9 mouse cellular contexts compared by ENCODE assay signal in genomic region chr1:87270641-87271467, GRCm38 (mm10). TPM values are rescaled to one million over a fixed set of nuclear protein-coding genes. Genes with fewer than 3 reads are reported as not detected.
DNase-seq lines count a peak whose midpoint lies in the region; ATAC-seq and TF ChIP-seq lines count a peak whose summit lies in the region.
"Had no signal": no experiment of that assay in that cellular context is flagged by ENCODE, and none has a peak within 500 bp of the region (broad histone marks: within the 10 kb centered on the region; RNA-seq: fewer than 3 reads in every experiment).

No protein-coding gene starts in this region.

- ATAC-seq in lung, postnatal 0 days, result peak; percentile 35
- ATAC-seq in forebrain, embryonic 11.5 days (replicated peaks; ENCODE audit: low FRiP score), result peak; percentile 39; the same call in 1 of the 2 replicates
- no peak for ATAC-seq in midbrain, postnatal 0 days (ENCODE audit: low FRiP score)

- WGBS in lung, postnatal 0 days, result 19% methylated on average over 15 of the region's 20 CpGs
- WGBS in forebrain, embryonic 11.5 days, result 5% methylated on average over 18 of the region's 20 CpGs
- 19% methylated on average over 18 of the region's 20 CpGs for WGBS in midbrain, postnatal 0 days

- no peaks in the 10 kb centered on the region; the same call in 1 of the 2 replicates for H3K4me1 ChIP-seq in lung, postnatal 0 days (ENCODE audit: insufficient read depth, low read depth, low read length)
- H3K4me1 ChIP-seq in forebrain, embryonic 11.5 days (replicated peaks; ENCODE audit: control insufficient read depth, insufficient read depth, low read length), result no peaks in the 10 kb centered on the region; the same call in 1 of the 2 replicates
- 0 out of 2 replicates have a peak, but pooled peaks cover 7% of the 10 kb centered on the region for H3K4me1 ChIP-seq in midbrain, postnatal 0 days (ENCODE audit: insufficient read depth, low read length)

- H3K4me2 ChIP-seq in lung, postnatal 0 days (replicated peaks; ENCODE audit: low read depth, low read length), result no peak overlapping the region
- H3K4me2 ChIP-seq in forebrain, embryonic 11.5 days (ENCODE audit: low read depth, low read length, severe bottlenecking), result no peak overlapping the region
- no peak overlapping the region for H3K4me2 ChIP-seq in midbrain, postnatal 0 days (ENCODE audit: low read depth, low read length, poor library complexity, severe bottlenecking)

- H3K9me3 ChIP-seq in lung, postnatal 0 days (ENCODE audit: low read length), result no peaks in the 10 kb centered on the region
- no peaks in the 10 kb centered on the region for H3K9me3 ChIP-seq in forebrain, embryonic 11.5 days (ENCODE audit: control insufficient read depth, low read length)
- H3K9me3 ChIP-seq in midbrain, postnatal 0 days (ENCODE audit: low read length), result no peaks in the 10 kb centered on the region

- no peak overlapping the region for H3K4me3 ChIP-seq in lung, postnatal 0 days (ENCODE audit: low read depth, low read length)
- H3K4me3 ChIP-seq in forebrain, embryonic 11.5 days (ENCODE audit: low read depth, low read length), result no peak overlapping the region
- H3K4me3 ChIP-seq in midbrain, postnatal 0 days (ENCODE audit: low read depth, low read length), result no peak overlapping the region

- no peak for TF ChIP-seq EP300 in lung, postnatal 0 days (IDR thresholded peaks at IDR 0.05)

- H3K36me3 ChIP-seq in lung, postnatal 0 days (ENCODE audit: insufficient read depth, low read length), result no peaks in the 10 kb centered on the region
- no peaks in the 10 kb centered on the region for H3K36me3 ChIP-seq in forebrain, embryonic 11.5 days (ENCODE audit: control insufficient read depth, insufficient read depth, low read length)
- no peaks in the 10 kb centered on the region for H3K36me3 ChIP-seq in midbrain, postnatal 0 days (ENCODE audit: insufficient read depth, low read length)

- H3K9ac ChIP-seq in lung, postnatal 0 days (replicated peaks; ENCODE audit: low read depth), result no peak overlapping the region
- H3K9ac ChIP-seq in forebrain, embryonic 11.5 days (ENCODE audit: low read length), result no peak overlapping the region
- H3K9ac ChIP-seq in midbrain, postnatal 0 days (replicated peaks; ENCODE audit: low read length, poor library complexity, severe bottlenecking), result no peak overlapping the region

- intact Hi-C loops in heart, postnatal 36 days (cut with DNase I), result no loop called here

- peaks cover 3% of the 10 kb centered on the region for H3K27me3 ChIP-seq in lung, postnatal 0 days (replicated peaks; ENCODE audit: insufficient read depth, low read length)
- H3K27me3 ChIP-seq in forebrain, embryonic 11.5 days (ENCODE audit: control insufficient read depth, insufficient read depth, low read length), result peaks cover 12% of the 10 kb centered on the region
- H3K27me3 ChIP-seq in midbrain, postnatal 0 days (ENCODE audit: insufficient read depth, low read length), result peaks cover 9% of the 10 kb centered on the region

- no peak overlapping the region for H3K27ac ChIP-seq in lung, postnatal 0 days (ENCODE audit: low read length)
- H3K27ac ChIP-seq in forebrain, embryonic 11.5 days (ENCODE audit: low read depth, low read length), result no peak overlapping the region
- no peak overlapping the region; the same call in 1 of the 2 replicates for H3K27ac ChIP-seq in midbrain, postnatal 0 days (ENCODE audit: low read depth, low read length)

- no peak for TF ChIP-seq CTCF in lung, postnatal 0 days (IDR thresholded peaks at IDR 0.05)
- no peak for TF ChIP-seq CTCF in midbrain, postnatal 0 days (IDR thresholded peaks at IDR 0.05)

- DNase-seq in lung, postnatal 0 days (ENCODE audit: low spot score), result peak; percentile 20
- DNase-seq in lung, postnatal 36 days, result no peak
- DNase-seq in forebrain, embryonic 11.5 days (ENCODE audit: low spot score), result peak; percentile 58
- DNase-seq in heart, postnatal 36 days, result peak; percentile 18 to 29
- peak; percentile 41 for DNase-seq in midbrain, postnatal 0 days (ENCODE audit: low spot score)
- no peak for DNase-seq in urinary bladder, postnatal 14 days (ENCODE audit: low spot score)
- no peak for DNase-seq in thymus, postnatal 0 days (ENCODE audit: low spot score)
- no peak for DNase-seq in lung, postnatal 25 days (ENCODE audit: low spot score)

RNA-seq across cellular contexts. Expression of gene Efhd1, which starts 6.7 kb away (rescaled TPM):
- 0.24 and 0.69 TPM in 2 replicates for polyA plus RNA-seq in lung, postnatal 0 days (2015; fragmentation: Nextera tagmentation; extraction: Ambion mirVana)
- polyA plus RNA-seq in forebrain, embryonic 11.5 days (2014; fragmentation: Nextera tagmentation; extraction: Ambion mirVana), result 2.2 and 2.6 TPM in 2 replicates
- total RNA-seq in heart, postnatal 36 days (2021), result 1 to 10 TPM; 2.5 to 3.7 TPM
- 4.2 and 7.8 TPM in 2 replicates for total RNA-seq in midbrain, postnatal 0 days (2014; rRNA removed)
- 1.7 and 2.6 TPM in 2 replicates for polyA plus RNA-seq in midbrain, postnatal 0 days (2015; fragmentation: Nextera tagmentation; extraction: Ambion mirVana)
- polyA plus RNA-seq in thymus, postnatal 0 days (2015; fragmentation: Nextera tagmentation; extraction: Ambion mirVana), result 1.2 and 1.5 TPM in 2 replicates
- total RNA-seq: hematopoietic stem cell, adult 5-6 weeks had no signal

RNA-seq across cellular contexts. Expression of gene Gigyf2, which starts 55.9 kb away (rescaled TPM):
- polyA plus RNA-seq in lung, postnatal 0 days (2015; fragmentation: Nextera tagmentation; extraction: Ambion mirVana), result 29.6 and 33.0 TPM in 2 replicates
- polyA plus RNA-seq in forebrain, embryonic 11.5 days (2014; fragmentation: Nextera tagmentation; extraction: Ambion mirVana), result 53.1 and 55.8 TPM in 2 replicates
- total RNA-seq in heart, postnatal 36 days (2021), result 10 to 100 TPM; 43.3 to 46.4 TPM
- 69.0 and 75.0 TPM in 2 replicates for total RNA-seq in midbrain, postnatal 0 days (2014; rRNA removed)
- polyA plus RNA-seq in midbrain, postnatal 0 days (2015; fragmentation: Nextera tagmentation; extraction: Ambion mirVana), result 45.4 and 46.4 TPM in 2 replicates
- 34.4 and 36.6 TPM in 2 replicates for polyA plus RNA-seq in thymus, postnatal 0 days (2015; fragmentation: Nextera tagmentation; extraction: Ambion mirVana)

RNA-seq across cellular contexts. Expression of gene Eif4e2, which starts 57.1 kb away (rescaled TPM):
- polyA plus RNA-seq in lung, postnatal 0 days (2015; fragmentation: Nextera tagmentation; extraction: Ambion mirVana), result 110 and 118 TPM in 2 replicates
- polyA plus RNA-seq in forebrain, embryonic 11.5 days (2014; fragmentation: Nextera tagmentation; extraction: Ambion mirVana), result 138 and 141 TPM in 2 replicates
- total RNA-seq in heart, postnatal 36 days (2021), result 10 to 100 TPM; 42.9 to 50.8 TPM
- total RNA-seq in midbrain, postnatal 0 days (2014; rRNA removed), result 64.5 and 78.8 TPM in 2 replicates
- polyA plus RNA-seq in midbrain, postnatal 0 days (2015; fragmentation: Nextera tagmentation; extraction: Ambion mirVana), result 91.0 and 92.7 TPM in 2 replicates
- 167 and 170 TPM in 2 replicates for polyA plus RNA-seq in thymus, postnatal 0 days (2015; fragmentation: Nextera tagmentation; extraction: Ambion mirVana)

Comparison
In these comparisons a context has a peak if more than half of its experiments do, and no peak if none do; other contexts are left out.
1. DNase-seq: peak in lung, postnatal 0 days (single experiment), forebrain, embryonic 11.5 days (single experiment), heart, postnatal 36 days (2 of 2) and midbrain, postnatal 0 days (single experiment); none in lung, postnatal 36 days (single experiment), urinary bladder, postnatal 14 days (single experiment), thymus, postnatal 0 days (single experiment) and lung, postnatal 25 days (single experiment).